Mouse (Mus musculus): ENCODE measurements around the gene Egfl6. TPM values are rescaled to one million over a fixed set of nuclear protein-coding genes. Genes with fewer than 3 reads are reported as not detected.

The Egfl6 gene
- total and polyA plus RNA-seq, 2 experiments, result 0.09 TPM; not detected in 1

- no peak for DNase-seq (ENCODE audit: extremely low read depth, low read depth, low spot score)
- 72% methylated on average over 6 of the region's 6 CpGs for WGBS
Observed at GRCm38 (mm10) chrX:166620900-166621299, 35.4 kb upstream of the Egfl6 start.

GRCm38 (mm10) chrX:166619084-166619483 is 33.6 kb upstream of the Egfl6 start:
- no peak overlapping the region for H3K27ac ChIP-seq (replicated peaks; ENCODE audit: insufficient read depth, low read depth, low read length)
- H3K4me1 ChIP-seq (ENCODE audit: control insufficient read depth, insufficient read depth, low read length), result no peaks in the 10 kb centered on the region
- H3K79me2 ChIP-seq (ENCODE audit: control insufficient read depth, insufficient read depth, low read length), result no peaks in the 10 kb centered on the region
- H3K27me3 ChIP-seq (ENCODE audit: control insufficient read depth, insufficient read depth, low read length), result no peaks in the 10 kb centered on the region
- no peak overlapping the region for H3K4me3 ChIP-seq (ENCODE audit: insufficient read depth, low read depth, low read length)
- H3K36me3 ChIP-seq (ENCODE audit: control insufficient read depth, insufficient read depth, low read length), result no peaks in the 10 kb centered on the region
- DNase-seq (ENCODE audit: extremely low read depth, low read depth, low spot score), result no peak
- 82% methylated on average over 4 of the region's 4 CpGs for WGBS
- TF ChIP-seq CTCF (IDR thresholded peaks at IDR 0.05; ENCODE audit: low read depth, low read length) (no peak), POLR2A (IDR thresholded peaks at IDR 0.05; ENCODE audit: extremely low read depth, insufficient read depth, low read length) (no peak)
- H3K9ac ChIP-seq (ENCODE audit: low read depth, low read length), result no peak overlapping the region

More at GRCm38 (mm10) chrX:166620900-166621299, 35.4 kb upstream of the Egfl6 start:
- Histone ChIP-seq H3K27ac (replicated peaks; ENCODE audit: insufficient read depth, low read depth, low read length) (no peak overlapping the region), H3K27me3 (ENCODE audit: control insufficient read depth, insufficient read depth, low read length) (no peaks in the 10 kb centered on the region), H3K4me1 (ENCODE audit: control insufficient read depth, insufficient read depth, low read length) (no peaks in the 10 kb centered on the region), H3K36me3 (ENCODE audit: control insufficient read depth, insufficient read depth, low read length) (no peaks in the 10 kb centered on the region), H3K9ac (ENCODE audit: low read depth, low read length) (no peak overlapping the region), H3K79me2 (ENCODE audit: control insufficient read depth, insufficient read depth, low read length) (no peaks in the 10 kb centered on the region), H3K4me3 (ENCODE audit: insufficient read depth, low read depth, low read length) (no peak overlapping the region)
- no peak for TF ChIP-seq CTCF (IDR thresholded peaks at IDR 0.05; ENCODE audit: low read depth, low read length)
- no peak for TF ChIP-seq POLR2A (IDR thresholded peaks at IDR 0.05; ENCODE audit: extremely low read depth, insufficient read depth, low read length)

GRCm38 (mm10) chrX:166615191-166615590 is 29.7 kb upstream of the Egfl6 start:
- Histone ChIP-seq H3K36me3 (ENCODE audit: control insufficient read depth, insufficient read depth, low read length) (no peaks in the 10 kb centered on the region), H3K9ac (ENCODE audit: low read depth, low read length) (no peak overlapping the region), H3K79me2 (ENCODE audit: control insufficient read depth, insufficient read depth, low read length) (no peaks in the 10 kb centered on the region), H3K4me1 (ENCODE audit: control insufficient read depth, insufficient read depth, low read length) (no peaks in the 10 kb centered on the region), H3K4me3 (ENCODE audit: insufficient read depth, low read depth, low read length) (no peak overlapping the region), H3K27ac (replicated peaks; ENCODE audit: insufficient read depth, low read depth, low read length) (no peak overlapping the region), H3K27me3 (ENCODE audit: control insufficient read depth, insufficient read depth, low read length) (no peaks in the 10 kb centered on the region)
- DNase-seq (ENCODE audit: extremely low read depth, low read depth, low spot score), result no peak
- TF ChIP-seq POLR2A (IDR thresholded peaks at IDR 0.05; ENCODE audit: extremely low read depth, insufficient read depth, low read length) (no peak), CTCF (IDR thresholded peaks at IDR 0.05; ENCODE audit: low read depth, low read length) (no peak)
- WGBS, result 89% methylated on average over 7 of the region's 7 CpGs

GRCm38 (mm10) chrX:166576111-166576510 is 9.4 kb downstream of the Egfl6 start:
- H3K27ac ChIP-seq (replicated peaks; ENCODE audit: insufficient read depth, low read depth, low read length), result no peak overlapping the region
- H3K36me3 ChIP-seq (ENCODE audit: control insufficient read depth, insufficient read depth, low read length), result no peaks in the 10 kb centered on the region
- H3K4me3 ChIP-seq (ENCODE audit: insufficient read depth, low read depth, low read length), result no peak overlapping the region
- WGBS, result 80% methylated on average over 1 of the region's 1 CpGs
- no peak overlapping the region for H3K9ac ChIP-seq (ENCODE audit: low read depth, low read length)
- TF ChIP-seq CTCF (IDR thresholded peaks at IDR 0.05; ENCODE audit: low read depth, low read length), result no peak
- no peak for TF ChIP-seq POLR2A (IDR thresholded peaks at IDR 0.05; ENCODE audit: extremely low read depth, insufficient read depth, low read length)
- H3K4me1 ChIP-seq (ENCODE audit: control insufficient read depth, insufficient read depth, low read length), result no peaks in the 10 kb centered on the region
- no peaks in the 10 kb centered on the region for H3K79me2 ChIP-seq (ENCODE audit: control insufficient read depth, insufficient read depth, low read length)
- DNase-seq (ENCODE audit: extremely low read depth, low read depth, low spot score), result no peak
- H3K27me3 ChIP-seq (ENCODE audit: control insufficient read depth, insufficient read depth, low read length), result no peaks in the 10 kb centered on the region

GRCm38 (mm10) chrX:166565983-166566382 is 19.5 kb downstream of the Egfl6 start:
- 91% methylated on average over 6 of the region's 6 CpGs for WGBS
- H3K4me3 ChIP-seq (ENCODE audit: insufficient read depth, low read depth, low read length), result no peak overlapping the region

GRCm38 (mm10) chrX:166565401-166565800 is 20.1 kb downstream of the Egfl6 start:
- H3K4me3 ChIP-seq (ENCODE audit: insufficient read depth, low read depth, low read length), result no peak overlapping the region
- no peaks in the 10 kb centered on the region for H3K27me3 ChIP-seq (ENCODE audit: control insufficient read depth, insufficient read depth, low read length)
- WGBS, result 65% methylated on average over 5 of the region's 5 CpGs
- H3K36me3 ChIP-seq (ENCODE audit: control insufficient read depth, insufficient read depth, low read length), result no peaks in the 10 kb centered on the region
- H3K27ac ChIP-seq (replicated peaks; ENCODE audit: insufficient read depth, low read depth, low read length), result no peak overlapping the region
- no peak for TF ChIP-seq CTCF (IDR thresholded peaks at IDR 0.05; ENCODE audit: low read depth, low read length)
- TF ChIP-seq POLR2A (IDR thresholded peaks at IDR 0.05; ENCODE audit: extremely low read depth, insufficient read depth, low read length), result no peak
- no peak for DNase-seq (ENCODE audit: extremely low read depth, low read depth, low spot score)
- H3K9ac ChIP-seq (ENCODE audit: low read depth, low read length), result no peak overlapping the region
- no peaks in the 10 kb centered on the region for H3K79me2 ChIP-seq (ENCODE audit: control insufficient read depth, insufficient read depth, low read length)
- no peaks in the 10 kb centered on the region for H3K4me1 ChIP-seq (ENCODE audit: control insufficient read depth, insufficient read depth, low read length)

More at GRCm38 (mm10) chrX:166565983-166566382, 19.5 kb downstream of the Egfl6 start:
- Histone ChIP-seq H3K27ac (replicated peaks; ENCODE audit: insufficient read depth, low read depth, low read length) (no peak overlapping the region), H3K36me3 (ENCODE audit: control insufficient read depth, insufficient read depth, low read length) (no peaks in the 10 kb centered on the region), H3K4me1 (ENCODE audit: control insufficient read depth, insufficient read depth, low read length) (no peaks in the 10 kb centered on the region), H3K27me3 (ENCODE audit: control insufficient read depth, insufficient read depth, low read length) (no peaks in the 10 kb centered on the region), H3K9ac (ENCODE audit: low read depth, low read length) (no peak overlapping the region), H3K79me2 (ENCODE audit: control insufficient read depth, insufficient read depth, low read length) (no peaks in the 10 kb centered on the region)
- DNase-seq (ENCODE audit: extremely low read depth, low read depth, low spot score), result no peak
- TF ChIP-seq CTCF (IDR thresholded peaks at IDR 0.05; ENCODE audit: low read depth, low read length) (no peak), POLR2A (IDR thresholded peaks at IDR 0.05; ENCODE audit: extremely low read depth, insufficient read depth, low read length) (no peak)

Data from liver, adult 2 months (tissue).